ENCODE assay signal across 8 mouse cellular contexts in the genomic region with DNA sequence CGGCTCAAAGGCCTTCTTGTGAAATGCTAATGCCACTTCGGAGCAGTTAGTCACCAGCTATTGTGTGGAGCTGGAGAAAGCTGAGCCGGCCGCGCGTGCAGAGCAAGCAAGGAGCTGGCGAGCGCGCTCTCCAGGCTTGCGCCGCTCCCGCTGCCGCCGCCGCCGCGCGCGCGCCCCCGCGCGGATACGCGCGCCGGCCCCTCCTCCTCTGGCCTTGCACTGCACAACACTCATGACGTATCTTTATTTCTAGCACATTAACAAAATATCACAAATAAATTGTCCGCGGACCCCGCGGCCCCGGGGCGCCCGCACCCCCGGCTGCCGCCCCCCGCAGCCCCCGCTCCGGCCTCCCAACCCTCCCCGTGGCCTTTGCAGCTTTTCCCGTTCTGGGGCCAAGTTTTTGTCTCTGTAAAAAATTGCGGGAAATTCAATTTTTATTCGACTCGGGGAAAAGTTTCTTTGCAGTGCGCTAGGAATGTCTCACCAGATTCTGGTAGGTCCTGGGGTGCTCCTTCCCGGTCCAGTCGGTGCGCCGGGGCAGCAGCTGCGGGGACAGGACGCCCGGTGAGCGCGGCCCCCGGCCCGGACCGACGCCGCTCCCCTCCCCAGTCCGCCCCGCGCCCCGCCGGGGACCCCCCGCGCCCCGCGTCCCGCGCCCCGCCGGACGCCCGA. TPM values are rescaled to one million over a fixed set of nuclear protein-coding genes. Genes with fewer than 3 reads are reported as not detected.
DNase-seq lines count a peak whose midpoint lies in the region; ATAC-seq lines count a peak whose summit lies in the region.

No protein-coding gene starts in this region.

- no peaks in the 10 kb centered on the region for H3K27me3 ChIP-seq in intestine, embryonic 15.5 days (replicated peaks)

- intact Hi-C loops in left cerebral cortex, postnatal 25 days (cut with DNase I), result loop anchor here (2.0 kb wide), 3 partner anchors 66 to 352 kb away; no protein-coding TSS in a partner anchor

- DNase-seq in adrenal gland, adult 2 months, result peak; percentile 95
- DNase-seq in embryo, embryonic 11 days, result peak; percentile 95
- peak; percentile 90 for DNase-seq in gastrocnemius, postnatal 25 days
- peak; percentile 90 to 95 for DNase-seq in left cerebral cortex, postnatal 25 days (ENCODE audit: low spot score in 2 of 2)
- DNase-seq in mesoderm, embryonic 11.5 days (ENCODE audit: low read depth, low spot score), result peak; percentile 89
- peak; percentile 87 for DNase-seq in right cerebral cortex, postnatal 25 days
- DNase-seq in urinary bladder, postnatal 36 days (ENCODE audit: low spot score in 2 of 2), result peak; percentile 79 to 86

- peak overlapping the region; percentile 65 for H3K4me2 ChIP-seq in intestine, embryonic 15.5 days (replicated peaks)

- no peaks in the 10 kb centered on the region for H3K36me3 ChIP-seq in intestine, embryonic 15.5 days

- ATAC-seq in intestine, embryonic 15.5 days, result peak; percentile 87

- no peaks in the 10 kb centered on the region for H3K9me3 ChIP-seq in intestine, embryonic 15.5 days

- H3K9ac ChIP-seq in intestine, embryonic 15.5 days, result peak overlapping the region; percentile 95

- WGBS in intestine, embryonic 15.5 days, result under 1% methylated on average over 72 of the region's 75 CpGs

- H3K27ac ChIP-seq in intestine, embryonic 15.5 days, result peak overlapping the region; percentile 100

- peaks cover 5% of the 10 kb centered on the region; the same call in 1 of the 2 replicates for H3K4me1 ChIP-seq in intestine, embryonic 15.5 days (replicated peaks)

- H3K4me3 ChIP-seq in intestine, embryonic 15.5 days (replicated peaks), result peak overlapping the region; percentile 88

RNA-seq across cellular contexts. Expression of gene Phip, which starts 1.0 kb away (rescaled TPM):
- total RNA-seq in adrenal gland, adult 2 months (2021), result 10 to 100 TPM; 59.1 to 80.7 TPM
- 1.4 and 4.4 TPM in 2 replicates for polyA plus RNA-seq in adrenal gland, adult 2 months (2012; rRNA removed)
- 10 to 100 TPM; 24.9 to 26.7 TPM for total RNA-seq in gastrocnemius, postnatal 25 days (2021)
- 53.5 and 61.3 TPM in 2 replicates for polyA plus RNA-seq in intestine, embryonic 15.5 days (2015; fragmentation: Nextera tagmentation; extraction: Ambion mirVana)
- 10 to 100 TPM; 67.2 to 80.6 TPM for total RNA-seq in left cerebral cortex, postnatal 25 days (2021)

Comparison
In these comparisons a context has a peak if more than half of its experiments do, and no peak if none do; other contexts are left out.
1. Peak in every context shown above with its lines: DNase-seq, ATAC-seq, H3K4me3 ChIP-seq and H3K27ac ChIP-seq.